Mouse (Mus musculus): ENCODE data around the gene Aff3.

Gene Aff3

GRCm38 (mm10) chr1:38601802-38602508 is 62.8 kb downstream of the Aff3 start:
- DNase-seq (ENCODE audit: low spot score in 2 of 2), result no peak

- DNase-seq (ENCODE audit: low spot score in 2 of 2), result no peak
These were observed 69.4 kb downstream of the Aff3 start for GRCm38 (mm10) chr1:38595311-38595710.

- no peak for DNase-seq (ENCODE audit: low spot score in 2 of 2)
These were observed 70.0 kb downstream of the Aff3 start for GRCm38 (mm10) chr1:38594766-38595165.

- no peak for DNase-seq (ENCODE audit: low spot score in 2 of 2)
These were observed 73.6 kb downstream of the Aff3 start for GRCm38 (mm10) chr1:38591194-38591593.

- no peak for DNase-seq (ENCODE audit: low spot score in 2 of 2)
These were observed 76.0 kb downstream of the Aff3 start for GRCm38 (mm10) chr1:38588741-38589140.

GRCm38 (mm10) chr1:38582328-38582727 is 82.4 kb downstream of the Aff3 start:
- no peak for DNase-seq (ENCODE audit: low spot score in 2 of 2)

- no peak for DNase-seq (ENCODE audit: low spot score in 2 of 2)
These were observed 84.2 kb downstream of the Aff3 start for GRCm38 (mm10) chr1:38580572-38580971.

- no peak for DNase-seq (ENCODE audit: low spot score in 2 of 2)
These were observed 86.4 kb downstream of the Aff3 start for GRCm38 (mm10) chr1:38578339-38578738.

- no peak for DNase-seq (ENCODE audit: low spot score in 2 of 2)
These were observed 97.0 kb downstream of the Aff3 start for GRCm38 (mm10) chr1:38567791-38568190.

GRCm38 (mm10) chr1:38566101-38566678 is 98.6 kb downstream of the Aff3 start:
- DNase-seq (ENCODE audit: low spot score in 2 of 2), result no peak

GRCm38 (mm10) chr1:38565295-38565777 is 99.4 kb downstream of the Aff3 start:
- no peak for DNase-seq (ENCODE audit: low spot score in 2 of 2)

- DNase-seq (ENCODE audit: low spot score in 2 of 2), result no peak
These were observed 102.2 kb downstream of the Aff3 start for GRCm38 (mm10) chr1:38562397-38563199.

- DNase-seq (ENCODE audit: low spot score in 2 of 2), result no peak
These were observed 103.4 kb downstream of the Aff3 start for GRCm38 (mm10) chr1:38561331-38561730.

- DNase-seq (ENCODE audit: low spot score in 2 of 2), result no peak
These were observed 104.1 kb downstream of the Aff3 start for GRCm38 (mm10) chr1:38560666-38561065.

- DNase-seq (ENCODE audit: low spot score in 2 of 2), result no peak
These were observed 107.1 kb downstream of the Aff3 start for GRCm38 (mm10) chr1:38557615-38558014.

GRCm38 (mm10) chr1:38554546-38554945 is 110.2 kb downstream of the Aff3 start:
- DNase-seq (ENCODE audit: low spot score in 2 of 2), result no peak

GRCm38 (mm10) chr1:38553090-38553489 is 111.7 kb downstream of the Aff3 start:
- DNase-seq (ENCODE audit: low spot score in 2 of 2), result no peak

- no peak for DNase-seq (ENCODE audit: low spot score in 2 of 2)
These were observed 114.2 kb downstream of the Aff3 start for GRCm38 (mm10) chr1:38550579-38550978.

- DNase-seq (ENCODE audit: low spot score in 2 of 2), result no peak
These were observed 115.8 kb downstream of the Aff3 start for GRCm38 (mm10) chr1:38548671-38549661.

GRCm38 (mm10) chr1:38547685-38548084 is 117.1 kb downstream of the Aff3 start:
- DNase-seq (ENCODE audit: low spot score in 2 of 2), result no peak

GRCm38 (mm10) chr1:38546696-38547095 is 118.1 kb downstream of the Aff3 start:
- no peak for DNase-seq (ENCODE audit: low spot score in 2 of 2)
